Mouse (Mus musculus) liver, postnatal 0 days (tissue): ENCODE data around the gene Zfx. TPM values are rescaled to one million over a fixed set of nuclear protein-coding genes. Genes with fewer than 3 reads are reported as not detected.

ENCODE experiments used
- ATAC-seq: fragments of 200-750 bp; cut with Nextera tagmentation; 2 replicates; pipeline ENCODE4 v1.8.0; 2017; ENCODE audit warnings: mild to moderate bottlenecking, moderate library complexity
- DNase-seq: peaks from one replicate; pipeline ENCODE4 v3.0.0-alpha.2; 2016
- H3K27ac ChIP-seq: fragments of 300-500 bp; sonication (generic); 2 replicates; pipeline ENCODE4 v1.5.1; 2014; ENCODE audit warnings: antibody characterized with exemption, moderate library complexity, mild to moderate bottlenecking, low read depth
- H3K27me3 ChIP-seq: fragments of 300-500 bp; sonication (generic); 2 replicates; pipeline ENCODE4 v1.6.1; 2014; ENCODE audit warnings: low read length, control low read depth, mixed read lengths; ENCODE audit not compliant: insufficient read depth
- H3K36me3 ChIP-seq: fragments of 300-500 bp; sonication (generic); replicated peaks from 2 replicates; pipeline ENCODE4 v1.6.1; 2014; ENCODE audit warnings: mild to moderate bottlenecking, control low read depth, low read length, moderate library complexity, mixed read lengths; ENCODE audit not compliant: insufficient read depth
- H3K4me1 ChIP-seq: fragments of 300-500 bp; sonication (generic); 2 replicates; pipeline ENCODE4 v1.6.1; 2014; ENCODE audit warnings: antibody characterized with exemption, mild to moderate bottlenecking, control low read depth; ENCODE audit not compliant: insufficient read depth
- H3K4me2 ChIP-seq: fragments of 300-500 bp; sonication (generic); 2 replicates; pipeline ENCODE4 v1.6.1; 2014; ENCODE audit warnings: low read depth, mild to moderate bottlenecking, low read length, moderate library complexity, mixed read lengths
- H3K4me3 ChIP-seq: fragments of 300-500 bp; sonication (generic); 2 replicates; pipeline ENCODE4 v1.5.1; 2014; ENCODE audit warnings: low read depth, low read length
- H3K9ac ChIP-seq: fragments of 300-500 bp; sonication (generic); replicated peaks from 2 replicates; pipeline ENCODE4 v1.6.1; 2014; ENCODE audit warnings: mild to moderate bottlenecking, moderate library complexity
- H3K9me3 ChIP-seq: fragments of 300-500 bp; sonication (generic); 2 replicates; pipeline ENCODE4 v1.6.1; 2016; ENCODE audit warnings: mild to moderate bottlenecking, control low read depth, low read length, mixed read lengths
- CTCF ChIP-seq: sonication (generic); IDR thresholded peaks from 2 replicates; pipeline ENCODE4 v1.5.1; 2016; ENCODE audit warnings: antibody characterized with exemption, low read depth
- EP300 ChIP-seq: IDR thresholded peaks from 2 replicates; pipeline ENCODE4 v1.6.1; 2016; ENCODE audit warnings: antibody characterized with exemption, low read depth, mild to moderate bottlenecking
- WGBS: fragments of 180-500 bp; shearing (Covaris S2); extraction: QIAGEN DNeasy Blood & Tissue Kit; methylation state at CpG from one replicate; pipeline ENCODE4 v1.1.7; 2014; ENCODE audit not compliant: insufficient replicate concordance; 5-methylcytosine and 5-hydroxymethylcytosine counted together
- polyA plus RNA-seq: library from polyadenylated mRNA; unstranded; fragments of >200 nt; fragmentation: Nextera tagmentation; extraction: Ambion mirVana; gene quantifications from 2 replicates; pipeline ENCODE4 v1.2.1, GENCODE M21; 2015

Gene Zfx
- polyA plus RNA-seq, 1 experiment from 2014 or later = 9.8 TPM

DNA sequence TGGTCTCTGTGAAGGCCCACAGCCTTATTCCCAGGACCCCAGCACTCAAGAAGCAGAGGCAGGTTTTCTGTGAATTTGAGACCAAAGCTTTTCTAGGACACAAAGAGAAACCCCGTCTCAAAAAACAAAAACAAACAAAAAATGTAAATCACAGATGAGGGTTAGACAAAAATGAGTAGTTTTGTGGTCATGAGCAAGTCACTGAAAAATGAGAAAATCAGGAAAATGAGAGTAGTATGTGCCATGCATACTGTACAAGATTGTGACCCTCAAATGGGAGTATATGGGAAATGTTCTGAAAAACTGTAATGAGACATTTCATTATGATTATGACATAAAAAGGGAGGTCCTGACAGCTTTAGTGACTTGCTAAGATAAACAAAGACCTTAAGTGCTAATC, 22.9 kb downstream of the Zfx start:
- peaks cover 7% of the 10 kb centered on the region; the same call in 1 of the 2 replicates for H3K36me3 ChIP-seq
- no peak overlapping the region for H3K9ac ChIP-seq
- no peaks in the 10 kb centered on the region for H3K9me3 ChIP-seq
- TF ChIP-seq EP300 (no peak), CTCF (no peak)
- H3K4me2 ChIP-seq = no peak overlapping the region
- H3K4me3 ChIP-seq = no peak overlapping the region
- H3K27me3 ChIP-seq = no peaks in the 10 kb centered on the region
- H3K4me1 ChIP-seq = no peaks in the 10 kb centered on the region
- DNase-seq (no peak), ATAC-seq (no peak)
- WGBS = 88% methylated on average over 1 of the region's 1 CpGs
- no peak overlapping the region for H3K27ac ChIP-seq

DNA sequence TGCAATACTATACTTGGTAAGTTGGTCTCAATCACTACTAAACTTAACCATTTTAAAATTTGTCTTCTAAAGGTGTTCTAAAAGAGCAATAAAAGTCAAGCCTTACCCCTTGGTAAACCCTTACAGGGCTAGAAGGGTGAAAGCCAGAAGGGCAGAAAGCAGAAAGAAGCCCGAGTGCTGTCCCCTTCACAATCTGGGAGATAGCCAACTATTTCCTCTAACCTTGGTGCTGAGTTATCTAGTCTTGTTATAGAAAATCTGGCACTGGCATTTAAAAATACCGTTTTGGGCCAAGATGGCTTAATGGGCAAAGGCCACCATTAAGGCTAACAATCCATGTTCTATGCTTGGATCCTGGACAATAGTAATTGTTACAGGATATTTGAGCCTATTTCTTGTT, 32.5 kb downstream of the Zfx start:
- no peaks in the 10 kb centered on the region for H3K27me3 ChIP-seq
- H3K36me3 ChIP-seq = no peaks in the 10 kb centered on the region
- TF ChIP-seq EP300 = no peak
- H3K4me2 ChIP-seq = no peak overlapping the region
- 64% methylated on average over 2 of the region's 2 CpGs for WGBS
- ATAC-seq = no peak
- no peak for DNase-seq
- no peaks in the 10 kb centered on the region for H3K4me1 ChIP-seq
- no peak overlapping the region for H3K9ac ChIP-seq
- no peaks in the 10 kb centered on the region for H3K9me3 ChIP-seq
- H3K4me3 ChIP-seq = no peak overlapping the region
- no peak overlapping the region for H3K27ac ChIP-seq

DNA sequence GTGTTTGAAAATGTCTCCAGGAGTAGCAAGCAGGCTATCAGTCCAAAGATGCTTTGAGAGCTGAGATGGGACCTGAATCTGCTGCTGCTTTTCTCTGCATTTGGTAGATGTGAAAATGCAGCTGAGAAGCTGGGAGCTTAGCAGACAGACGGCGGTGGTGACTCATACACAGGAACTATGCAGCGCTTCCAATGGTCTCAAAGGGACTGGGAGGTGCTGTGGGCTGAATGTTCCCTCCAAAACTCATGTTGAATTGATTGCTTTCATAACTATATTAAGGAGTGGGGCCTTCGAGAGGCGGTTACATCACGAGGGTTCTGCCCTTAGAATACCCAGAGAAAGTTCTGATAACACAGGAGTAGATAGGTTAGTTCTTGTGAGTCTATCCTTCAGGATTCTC, 62.3 kb downstream of the Zfx start:
- peak overlapping the region; percentile 33 for H3K4me2 ChIP-seq
- DNase-seq = no peak
- WGBS = 46% methylated on average over 6 of the region's 6 CpGs
- H3K27me3 ChIP-seq = no peaks in the 10 kb centered on the region
- no peaks in the 10 kb centered on the region for H3K9me3 ChIP-seq
- TF ChIP-seq EP300 (no peak), CTCF (no peak)
- H3K4me3 ChIP-seq = no peak overlapping the region
- no peak overlapping the region for H3K9ac ChIP-seq
- ATAC-seq = no peak
- no peak overlapping the region for H3K27ac ChIP-seq
- no peaks in the 10 kb centered on the region for H3K36me3 ChIP-seq
- no peaks in the 10 kb centered on the region for H3K4me1 ChIP-seq

- no peak overlapping the region for H3K4me3 ChIP-seq
- no peaks in the 10 kb centered on the region for H3K36me3 ChIP-seq
Observed at GRCm38 (mm10) chrX:94060751-94061150, 62.8 kb downstream of the Zfx start.

GRCm38 (mm10) chrX:94058748-94059147, 64.8 kb downstream of the Zfx start:
- DNase-seq (no peak), ATAC-seq (no peak)
- H3K9me3 ChIP-seq = no peaks in the 10 kb centered on the region
- WGBS = 58% methylated on average over 6 of the region's 6 CpGs
- H3K27me3 ChIP-seq = no peaks in the 10 kb centered on the region
- H3K36me3 ChIP-seq = no peaks in the 10 kb centered on the region
- TF ChIP-seq CTCF (no peak), EP300 (no peak)
- no peak overlapping the region for H3K9ac ChIP-seq
- no peak overlapping the region for H3K4me2 ChIP-seq
- no peak overlapping the region for H3K4me3 ChIP-seq
- H3K4me1 ChIP-seq = no peaks in the 10 kb centered on the region
- H3K27ac ChIP-seq = 0 out of 2 replicates have a peak overlapping the region, but pooled peaks have one; percentile 11

More at GRCm38 (mm10) chrX:94060751-94061150, 62.8 kb downstream of the Zfx start:
- ATAC-seq (no peak), DNase-seq (no peak)
- WGBS = 50% methylated on average over 8 of the region's 8 CpGs
- Histone ChIP-seq H3K9ac (no peak overlapping the region), H3K4me1 (no peaks in the 10 kb centered on the region), H3K27me3 (no peaks in the 10 kb centered on the region), H3K4me2 (peak overlapping the region; percentile 33), H3K27ac (no peak overlapping the region), H3K9me3 (no peaks in the 10 kb centered on the region)
- no peak for TF ChIP-seq CTCF
- no peak for TF ChIP-seq EP300

DNA sequence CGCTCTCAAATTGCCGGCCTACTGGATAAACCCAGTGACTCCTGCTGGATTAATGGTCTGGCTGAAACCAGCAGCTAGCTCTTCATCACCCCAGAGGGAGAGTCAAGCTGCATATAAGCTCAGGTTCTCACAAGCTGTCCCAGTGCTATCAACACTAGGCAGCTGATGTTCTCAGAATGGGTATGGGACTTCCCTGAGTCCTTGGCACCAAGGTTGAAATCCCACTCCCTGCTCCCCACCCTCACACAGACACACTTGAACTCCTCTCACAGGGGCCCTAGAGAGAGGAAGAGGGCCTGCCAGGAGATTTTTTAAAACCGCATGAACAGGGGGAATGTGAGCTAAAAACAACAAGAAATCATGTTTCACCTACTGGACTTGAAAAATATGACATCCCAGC, 74.5 kb downstream of the Zfx start:
- ATAC-seq (no peak), DNase-seq (no peak)
- H3K9me3 ChIP-seq = no peaks in the 10 kb centered on the region
- H3K4me2 ChIP-seq = no peak overlapping the region
- H3K9ac ChIP-seq = no peak overlapping the region
- no peak overlapping the region for H3K27ac ChIP-seq
- H3K4me1 ChIP-seq = no peaks in the 10 kb centered on the region
- H3K4me3 ChIP-seq = no peak overlapping the region
- 83% methylated on average over 3 of the region's 3 CpGs for WGBS
- TF ChIP-seq EP300 (no peak), CTCF (no peak)
- H3K36me3 ChIP-seq = no peaks in the 10 kb centered on the region
- H3K27me3 ChIP-seq = 0 out of 2 replicates have a peak, but pooled peaks cover 3% of the 10 kb centered on the region

DNA sequence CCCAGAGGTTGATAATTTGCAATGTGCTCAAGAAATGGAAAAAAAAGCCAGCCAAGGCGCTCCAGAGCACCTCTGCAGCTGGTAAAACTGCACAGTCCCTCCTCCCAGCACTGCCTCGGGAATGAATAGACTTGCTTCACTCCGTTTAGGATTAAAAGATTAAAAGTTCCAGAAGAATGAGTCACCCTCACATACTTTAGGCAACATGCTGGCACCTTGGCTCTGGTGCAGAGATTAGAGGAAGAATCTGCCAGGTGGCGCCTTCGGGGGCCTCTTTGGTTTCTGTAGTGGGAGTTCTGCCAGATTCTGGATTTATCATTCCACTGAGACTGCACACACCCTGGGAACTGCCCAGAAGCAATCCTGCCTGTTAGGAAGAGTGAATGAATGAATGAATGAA, 75.5 kb downstream of the Zfx start:
- H3K9me3 ChIP-seq = no peaks in the 10 kb centered on the region
- no peak overlapping the region for H3K27ac ChIP-seq
- H3K27me3 ChIP-seq = 0 out of 2 replicates have a peak, but pooled peaks cover 3% of the 10 kb centered on the region
- DNase-seq = no peak
- WGBS = 62% methylated on average over 5 of the region's 5 CpGs
- no peak overlapping the region for H3K9ac ChIP-seq
- no peak for TF ChIP-seq CTCF
- no peak for TF ChIP-seq EP300
- H3K4me1 ChIP-seq = no peaks in the 10 kb centered on the region
- no peak overlapping the region for H3K4me3 ChIP-seq
- ATAC-seq = no peak
- H3K4me2 ChIP-seq = no peak overlapping the region
- no peaks in the 10 kb centered on the region for H3K36me3 ChIP-seq
